Mouse (Mus musculus) gastrocnemius, adult 2 months (tissue): ENCODE results near the gene Nicn1. TPM values are rescaled to one million over a fixed set of nuclear protein-coding genes. Genes with fewer than 3 reads are reported as not detected.
"Not testable (repeated sequence)": the region's sequence is repeated elsewhere in the genome, so short reads cannot be mapped to it uniquely, and the experiment has no call there.

Source experiments
- DNase-seq: peaks from one replicate; pipeline ENCODE4 v3.0.0; 2022
- H3K27ac ChIP-seq: fragments of 200-600 bp; 2 replicates; pipeline ENCODE4 v1.8.1; 2022; ENCODE audit warnings: mild to moderate bottlenecking
- H3K4me3 ChIP-seq: fragments of 200-600 bp; 2 replicates; pipeline ENCODE4 v1.8.1; 2022; ENCODE audit warnings: mild to moderate bottlenecking, moderate library complexity
- CTCF ChIP-seq: fragments of 200-600 bp; IDR thresholded peaks from 2 replicates; pipeline ENCODE4 v1.8.1; 2022; ENCODE audit warnings: antibody characterized with exemption, mild to moderate bottlenecking, moderate library complexity
- intact Hi-C: fragments of 180-260 bp; cut with DNase I; formaldehyde crosslinking; loops from one replicate; pipeline ENCODE4 v1.15.1; 2025
- total RNA-seq, 2 experiments: library from RNA; stranded (reverse); gene quantifications; 2 replicates each; pipeline ENCODE4 v1.2.3; 2021

The Nicn1 gene
- total RNA-seq, 2 experiments from 2014 or later, result 9.3 to 11.9 TPM

GRCm38 (mm10) chr9:108308141-108308540 lies 17.9 kb downstream of the Nicn1 start:
- Histone ChIP-seq H3K27ac (peak overlapping the region; percentile 100), H3K4me3 (peak overlapping the region; percentile 100)
- intact Hi-C loops, result no loop called here
- no peak for TF ChIP-seq CTCF
- no peak for DNase-seq

DNA sequence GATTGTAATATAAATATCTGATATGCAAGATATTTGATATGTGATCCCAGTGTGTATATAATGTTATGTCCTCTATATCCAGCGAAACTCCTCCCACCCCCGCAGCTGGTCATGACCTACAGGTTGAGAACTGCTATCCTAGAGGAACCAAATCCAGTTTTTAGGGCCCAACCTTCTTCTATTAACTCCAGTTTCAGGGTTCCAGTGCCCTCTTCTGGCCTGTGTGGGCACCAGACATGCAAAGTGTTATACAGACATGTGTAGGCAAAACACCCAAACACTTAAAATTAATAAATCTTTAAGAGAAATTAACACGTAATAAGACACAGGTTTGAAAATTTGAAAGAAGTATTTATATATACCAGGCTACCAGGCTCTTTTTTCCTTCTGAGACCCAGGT lies 27.3 kb downstream of the Nicn1 start:
- peak; percentile 35; the same call in 1 of the 2 replicates for TF ChIP-seq CTCF
- intact Hi-C loops, result no loop called here
- no peak overlapping the region for H3K27ac ChIP-seq
- no peak for DNase-seq
- no peak overlapping the region for H3K4me3 ChIP-seq

GRCm38 (mm10) chr9:108318462-108318861 lies 28.2 kb downstream of the Nicn1 start:
- Histone ChIP-seq H3K4me3 (no peak overlapping the region), H3K27ac (no peak overlapping the region)
- no peak for DNase-seq
- no peak for TF ChIP-seq CTCF
- intact Hi-C loops, result no loop called here

DNA sequence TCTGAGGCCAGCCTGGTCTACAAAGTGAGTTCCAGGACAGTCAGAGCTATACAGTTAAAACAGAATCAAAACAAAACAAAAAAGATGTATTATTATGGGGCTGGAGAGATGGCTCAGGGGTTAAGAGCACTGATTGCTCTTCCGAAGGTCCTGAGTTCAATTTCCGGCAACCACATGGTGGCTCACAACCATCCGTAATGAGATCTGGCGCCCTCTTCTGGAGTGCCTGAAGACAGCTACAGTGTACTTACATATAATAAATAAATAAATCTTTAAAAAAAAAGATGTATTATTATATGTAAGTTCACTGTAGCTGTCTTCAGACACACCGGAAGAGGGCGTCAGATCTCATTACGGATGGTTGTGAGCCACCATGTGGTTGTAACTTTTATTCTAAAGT lies 31.8 kb downstream of the Nicn1 start:
- H3K4me3 ChIP-seq, DNase-seq, intact Hi-C loops, H3K27ac ChIP-seq: not testable (repeated sequence)
- peak; percentile 28; the same call in 1 of the 2 replicates for TF ChIP-seq CTCF

GRCm38 (mm10) chr9:108324784-108325183 lies 34.6 kb downstream of the Nicn1 start:
- H3K4me3 ChIP-seq, result no peak overlapping the region
- no peak for DNase-seq
- no peak for TF ChIP-seq CTCF
- intact Hi-C loops, result no loop called here
- H3K27ac ChIP-seq, result no peak overlapping the region

DNA sequence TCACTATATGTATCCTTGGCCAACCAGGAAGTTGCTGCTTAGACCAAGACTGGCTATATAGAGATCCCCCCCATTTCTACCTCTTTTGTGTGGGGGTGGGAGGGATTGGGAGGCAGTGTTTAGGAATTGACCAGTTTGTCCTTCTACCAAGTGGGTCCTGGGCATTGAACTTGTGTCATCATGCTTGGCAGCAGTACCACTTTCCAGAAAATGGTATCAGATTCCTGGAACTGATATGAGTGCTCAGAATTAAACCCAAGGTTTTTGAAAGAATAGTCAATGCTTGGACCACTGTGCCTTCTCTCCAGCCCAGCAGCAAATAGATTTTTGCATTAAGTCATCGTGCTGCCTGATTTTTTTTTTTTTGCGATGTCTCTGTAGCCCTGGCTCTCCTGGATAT lies 35.6 kb downstream of the Nicn1 start:
- DNase-seq, result no peak
- TF ChIP-seq CTCF, result no peak
- no peak overlapping the region for H3K4me3 ChIP-seq
- H3K27ac ChIP-seq, result no peak overlapping the region
- intact Hi-C loops, result no loop called here

- TF ChIP-seq CTCF, result no peak
- Histone ChIP-seq H3K27ac (peak overlapping the region; percentile 96), H3K4me3 (peak overlapping the region; percentile 78)
- intact Hi-C loops, result no loop called here
- DNase-seq, result no peak
Observed at GRCm38 (mm10) chr9:108337848-108338550, 47.8 kb downstream of the Nicn1 start.

DNA sequence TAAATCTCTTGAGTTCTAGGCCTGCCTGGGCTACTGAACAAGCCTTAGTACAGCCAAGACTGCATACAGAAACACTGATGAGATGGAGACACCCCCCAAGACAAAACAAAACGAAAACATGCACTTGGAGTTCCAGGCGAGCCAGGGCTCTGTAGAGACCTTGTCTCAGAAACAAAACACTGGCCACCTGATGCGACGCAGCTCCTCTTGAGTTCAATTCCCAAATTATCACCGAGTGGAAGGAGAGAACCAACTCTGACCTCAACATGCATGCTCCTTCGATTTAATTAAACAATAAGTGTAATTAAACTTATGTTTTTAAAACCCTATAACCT lies 48.3 kb downstream of the Nicn1 start:
- H3K4me3 ChIP-seq, result peak overlapping the region; percentile 78
- intact Hi-C loops, result no loop called here
- TF ChIP-seq CTCF, result no peak

DNA sequence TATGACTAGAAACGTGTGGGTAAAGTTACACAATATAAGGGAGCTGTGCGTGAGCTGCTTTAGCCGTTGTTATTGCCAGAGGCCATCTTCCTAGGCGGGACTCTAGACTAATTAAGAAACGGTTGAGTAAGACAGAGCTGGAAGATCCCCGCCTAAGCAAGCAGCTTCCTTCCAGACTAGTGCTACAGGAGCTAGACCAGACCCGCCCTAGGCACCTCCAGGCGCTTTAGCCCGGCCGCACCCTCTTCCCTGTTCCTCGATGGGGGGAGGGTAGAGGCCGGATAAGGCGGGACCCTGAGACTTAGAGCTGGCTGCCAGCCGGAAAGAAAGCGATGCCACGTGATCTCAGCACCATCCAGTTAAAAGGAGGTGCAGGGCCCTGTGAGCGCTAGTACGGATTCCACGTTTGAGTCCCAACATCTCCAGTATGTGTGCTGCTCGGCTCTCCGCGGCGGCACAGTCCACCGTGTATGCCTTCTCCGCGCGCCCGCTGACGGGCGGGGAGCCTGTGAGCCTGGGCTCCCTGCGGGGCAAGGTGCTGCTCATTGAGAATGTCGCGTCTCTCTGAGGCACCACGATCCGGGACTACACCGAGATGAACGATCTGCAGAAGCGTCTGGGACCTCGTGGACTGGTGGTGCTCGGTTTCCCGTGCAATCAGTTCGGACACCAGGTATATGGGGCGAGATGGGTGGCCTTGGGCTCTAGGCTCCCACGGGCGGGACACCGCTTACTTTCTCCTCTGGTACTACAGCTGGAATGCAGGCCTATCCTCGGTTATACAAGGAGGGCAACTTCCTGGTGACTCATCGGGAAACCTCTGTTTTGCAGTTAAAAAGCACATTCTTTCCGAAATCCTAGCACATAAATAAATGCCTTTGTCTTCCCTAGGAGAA lies 48.9 kb downstream of the Nicn1 start, which contains the start of gene Gpx1:
Gene Gpx1, plus strand, starts transcription at position 18 of the 896 bp plus-strand sequence.
- intact Hi-C loops, result no loop called here
- peak within 1 kb of the TSS; percentile 78 for H3K4me3 ChIP-seq
- peak; percentile 93 for DNase-seq
- peak; percentile 4; the same call in 1 of the 2 replicates for TF ChIP-seq CTCF
- H3K27ac ChIP-seq, result peak within 1 kb of the TSS; percentile 96

More for the DNA sequence above, 48.3 kb downstream of the Nicn1 start:
- H3K27ac ChIP-seq, result peak overlapping the region; percentile 96
- DNase-seq, result no peak

DNA sequence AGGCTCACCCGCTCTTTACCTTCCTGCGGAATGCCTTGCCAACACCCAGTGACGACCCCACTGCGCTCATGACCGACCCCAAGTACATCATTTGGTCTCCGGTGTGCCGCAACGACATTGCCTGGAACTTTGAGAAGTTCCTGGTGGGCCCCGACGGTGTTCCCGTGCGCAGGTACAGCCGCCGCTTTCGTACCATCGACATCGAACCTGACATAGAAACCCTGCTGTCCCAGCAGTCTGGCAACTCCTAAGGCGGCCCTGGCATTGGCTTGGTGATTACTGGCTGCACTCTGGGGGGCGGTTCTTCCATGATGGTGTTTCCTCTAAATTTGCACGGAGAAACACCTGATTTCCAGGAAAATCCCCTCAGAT lies 49.6 kb downstream of the Nicn1 start:
- intact Hi-C loops, result no loop called here
- no peak for TF ChIP-seq CTCF
- Histone ChIP-seq H3K4me3 (peak overlapping the region; percentile 78), H3K27ac (peak overlapping the region; percentile 96)
- DNase-seq, result peak; percentile 49

- DNase-seq, result no peak
- no peak for TF ChIP-seq CTCF
- H3K27ac ChIP-seq, result peak overlapping the region; percentile 96
- peak overlapping the region; percentile 78 for H3K4me3 ChIP-seq
- intact Hi-C loops, result no loop called here
Observed at GRCm38 (mm10) chr9:108340258-108341138, 50.3 kb downstream of the Nicn1 start.

DNA sequence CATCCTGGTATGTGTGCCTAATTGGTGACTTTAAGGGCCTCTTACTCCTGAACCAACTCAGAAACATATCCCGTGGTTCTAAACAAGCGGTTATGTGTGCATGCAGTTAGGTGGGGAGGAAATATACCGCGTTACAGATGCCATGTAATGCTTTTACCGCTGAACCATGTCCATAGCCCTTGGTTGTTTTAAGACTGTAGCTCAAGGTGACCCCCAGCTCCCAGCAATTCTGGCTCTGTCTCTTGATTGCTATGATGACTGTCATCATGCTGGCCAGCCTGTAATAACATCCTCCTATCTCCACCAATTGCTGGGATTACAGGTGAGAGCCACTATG lies 50.9 kb downstream of the Nicn1 start:
- intact Hi-C loops, result no loop called here

More for the DNA sequence above, 50.9 kb downstream of the Nicn1 start:
- Histone ChIP-seq H3K27ac (peak overlapping the region; percentile 96), H3K4me3 (peak overlapping the region; percentile 78)
- no peak for DNase-seq
- TF ChIP-seq CTCF, result no peak
